Mouse (Mus musculus) CH12.LX (cell line): Measurements from ENCODE around the gene Iqcd.
A peak's percentile ranks its signal among the peaks of the same experiment; 100 is the strongest.

Experiments used
- CTCF ChIP-seq, 2 experiments: IDR thresholded peaks in 1 of 2; conservative IDR thresholded peaks in 1 of 2; 2 replicates each; pipeline ENCODE4 v1.5.1; 2011 to 2012; ENCODE audit warnings: low read depth in 2 of 2, low read length in 2 of 2, improper control_type of control experiment in 1 of 2, inconsistent platforms in 1 of 2, mild to moderate bottlenecking in 1 of 2, moderate library complexity in 1 of 2
- MYC ChIP-seq: IDR thresholded peaks from 2 replicates; pipeline ENCODE4 v1.6.1; 2011; ENCODE audit warnings: low read depth, mild to moderate bottlenecking, improper control_type of control experiment, low read length
- POLR2A ChIP-seq: IDR thresholded peaks from 2 replicates; pipeline ENCODE4 v1.6.1; 2011; ENCODE audit warnings: low read depth, mild to moderate bottlenecking, improper control_type of control experiment, low read length
- SMC3 ChIP-seq: IDR thresholded peaks from 2 replicates; pipeline ENCODE4 v1.6.1; 2011; ENCODE audit warnings: low read depth, low read length, improper control_type of control experiment
- TBP ChIP-seq: conservative IDR thresholded peaks from 2 replicates; pipeline ENCODE4 v1.6.1; 2011; ENCODE audit warnings: low read depth, low read length, improper control_type of control experiment
- ZKSCAN1 ChIP-seq: IDR thresholded peaks from 2 replicates; pipeline ENCODE4 v1.6.1; 2012; ENCODE audit warnings: low read depth, inconsistent platforms, low read length, improper control_type of control experiment, borderline replicate concordance

DNA sequence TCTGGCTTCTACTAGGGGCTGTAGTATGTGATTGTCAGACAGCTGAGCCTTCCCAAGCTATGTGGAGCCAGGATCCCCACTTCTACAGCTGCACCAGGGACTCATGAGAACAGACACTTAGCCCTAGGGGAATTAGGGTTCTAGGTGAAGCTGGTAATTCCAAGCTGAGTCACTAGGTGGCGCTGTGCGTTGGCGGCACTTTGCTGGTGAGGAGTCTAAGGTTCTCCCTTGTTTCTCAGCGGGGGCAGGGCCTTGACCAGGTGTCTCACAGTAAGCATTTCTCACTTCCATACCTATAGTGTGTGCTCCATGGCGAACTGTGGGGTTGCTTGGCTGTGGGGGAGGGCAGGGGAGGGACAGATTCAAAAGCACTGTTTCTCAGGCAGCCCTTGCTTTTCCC lies 30.4 kb downstream of the Iqcd start:
- no peak for TF ChIP-seq ZKSCAN1
- no peak for TF ChIP-seq TBP
- no peak for TF ChIP-seq POLR2A
- TF ChIP-seq SMC3 = peak; percentile 73
- peak; percentile 89 to 96 for TF ChIP-seq CTCF (conservative IDR thresholded peaks at IDR 0.05 in 1 of 2, IDR thresholded peaks at IDR 0.05 in 1 of 2; ENCODE audit: low read depth in 2 of 2, low read length in 2 of 2)
- TF ChIP-seq MYC = no peak
